Mouse (Mus musculus) bone marrow macrophage, adult 2 months (primary cell): ENCODE results near the gene Tm7sf3. TPM values are rescaled to one million over a fixed set of nuclear protein-coding genes. Genes with fewer than 3 reads are reported as not detected.
"Not testable (repeated sequence)": the region's sequence is repeated elsewhere in the genome, so short reads cannot be mapped to it uniquely, and the experiment has no call there.

Experiments
- H3K27ac ChIP-seq: 2 replicates; pipeline ENCODE4 v1.5.1; 2012; ENCODE audit warnings: low read depth, low read length; ENCODE audit not compliant: insufficient read depth
- H3K4me1 ChIP-seq: 2 replicates; pipeline ENCODE4 v1.6.1; 2012; ENCODE audit warnings: low read length; ENCODE audit not compliant: control insufficient read depth, insufficient read depth
- H3K4me3 ChIP-seq: 2 replicates; pipeline ENCODE4 v1.5.1; 2012; ENCODE audit warnings: mild to moderate bottlenecking, low read length, moderate library complexity; ENCODE audit not compliant: insufficient read depth
- CTCF ChIP-seq: IDR thresholded peaks from 2 replicates; pipeline ENCODE4 v1.5.1; 2012; ENCODE audit warnings: low read depth, mild to moderate bottlenecking, low read length, moderate library complexity
- POLR2A ChIP-seq: IDR thresholded peaks from 2 replicates; pipeline ENCODE4 v1.6.1; 2012; ENCODE audit warnings: mild to moderate bottlenecking, low read depth, low read length, borderline replicate concordance
- polyA plus RNA-seq: library from polyadenylated mRNA; stranded (reverse); fragments of >200 nt; gene quantifications from 2 replicates; pipeline ENCODE4 v1.2.4, GENCODE M21; 2012; ENCODE audit not compliant: missing spikeins, insufficient read depth, insufficient read length

Gene Tm7sf3
- polyA plus RNA-seq, 1 experiment: 17.0 TPM

- TF ChIP-seq POLR2A (no peak), CTCF (no peak)
- no peak overlapping the region for H3K4me3 ChIP-seq
Observed at GRCm38 (mm10) chr6:146583366-146584046, 59.1 kb downstream of the Tm7sf3 start.

GRCm38 (mm10) chr6:146580381-146580926 is 62.2 kb downstream of the Tm7sf3 start:
- no peak for TF ChIP-seq POLR2A
- TF ChIP-seq CTCF: no peak
- no peak overlapping the region for H3K4me3 ChIP-seq

More at GRCm38 (mm10) chr6:146583366-146584046, 59.1 kb downstream of the Tm7sf3 start:
- H3K27ac ChIP-seq: no peak overlapping the region
- peaks cover 15% of the 10 kb centered on the region for H3K4me1 ChIP-seq

GRCm38 (mm10) chr6:146578586-146578985 is 64.0 kb downstream of the Tm7sf3 start:
- H3K4me3 ChIP-seq: peak overlapping the region; percentile 90
- peaks cover 17% of the 10 kb centered on the region for H3K4me1 ChIP-seq
- TF ChIP-seq CTCF (no peak), POLR2A (no peak)
- peak overlapping the region; percentile 91 for H3K27ac ChIP-seq

More at GRCm38 (mm10) chr6:146580381-146580926, 62.2 kb downstream of the Tm7sf3 start:
- Histone ChIP-seq H3K27ac (no peak overlapping the region), H3K4me1 (peaks cover 17% of the 10 kb centered on the region)

- peaks cover 15% of the 10 kb centered on the region for H3K4me1 ChIP-seq
- H3K27ac ChIP-seq: peak overlapping the region; percentile 91
- H3K4me3 ChIP-seq: peak overlapping the region; percentile 90
- TF ChIP-seq POLR2A (no peak), CTCF (no peak)
Observed at GRCm38 (mm10) chr6:146578111-146578531, 64.5 kb downstream of the Tm7sf3 start.

GRCm38 (mm10) chr6:146577310-146578109 is 65.1 kb downstream of the Tm7sf3 start, which contains the start of gene Ints13:
Ints13 (minus strand) TSS chr6:146577835.
- Histone ChIP-seq H3K27ac (peak within 1 kb of the TSS; percentile 91), H3K4me1 (peaks cover 15% of the 10 kb centered on the region), H3K4me3 (peak within 1 kb of the TSS; percentile 90)
- no peak for TF ChIP-seq CTCF
- TF ChIP-seq POLR2A: peak; percentile 24; the same call in 1 of the 2 replicates

- peak within 1 kb of the TSS; percentile 90 for H3K4me3 ChIP-seq
- H3K27ac ChIP-seq: peak within 1 kb of the TSS; percentile 91
- H3K4me1 ChIP-seq: peaks cover 10% of the 10 kb centered on the region
- TF ChIP-seq POLR2A (no peak), CTCF (no peak)
Observed at GRCm38 (mm10) chr6:146576903-146577302, 65.7 kb downstream of the Tm7sf3 start, which contains the start of gene Fgfr1op2. Fgfr1op2 (plus strand) TSS chr6:146577203.

- H3K4me1 ChIP-seq: peaks cover 2% of the 10 kb centered on the region
- TF ChIP-seq POLR2A: no peak
- TF ChIP-seq CTCF: no peak
- H3K4me3 ChIP-seq: no peak overlapping the region
- no peak overlapping the region for H3K27ac ChIP-seq
Observed at GRCm38 (mm10) chr6:146572073-146572472, 70.6 kb downstream of the Tm7sf3 start.

GRCm38 (mm10) chr6:146562461-146562860 is 80.2 kb downstream of the Tm7sf3 start:
- not testable (repeated sequence) for H3K4me3 ChIP-seq, H3K27ac ChIP-seq, H3K4me1 ChIP-seq

Other genes starting within 250 kb of the Tm7sf3 start
- gene Itpr2, start 140.6 kb downstream of the Tm7sf3 start, polyA plus RNA-seq: 7.6 and 10.9 TPM in 2 replicates
- gene Fgfr1op2, start 65.6 kb downstream of the Tm7sf3 start, polyA plus RNA-seq: 135 and 136 TPM in 2 replicates
- 35.1 and 36.9 TPM in 2 replicates for gene Ints13, start 65.0 kb downstream of the Tm7sf3 start, polyA plus RNA-seq
- gene Med21, start 277 bp downstream of the Tm7sf3 start, polyA plus RNA-seq: 39.7 and 54.2 TPM in 2 replicates
- 7.4 and 8.2 TPM in 2 replicates for gene Stk38l, start 82.2 kb upstream of the Tm7sf3 start, polyA plus RNA-seq
- gene Arntl2, start 153.2 kb upstream of the Tm7sf3 start, polyA plus RNA-seq: 1.9 and 2.7 TPM in 2 replicates
- gene Smco2, start 207.3 kb upstream of the Tm7sf3 start, polyA plus RNA-seq: not detected in 2 replicates
- gene Ppfibp1, start 245.7 kb upstream of the Tm7sf3 start, polyA plus RNA-seq: 30.9 and 31.2 TPM in 2 replicates